Mouse (Mus musculus) fat pad, adult 2 months (tissue): ENCODE measurements at regions not wholly inside any gene's neighbourhood (a gene's known extent, or its start where the extent isn't known, plus 50 kb on each side); places are given as distances from the start of the nearest gene placed in this dataset.

Experiments used
- DNase-seq: peaks from one replicate; pipeline ENCODE4 v3.0.0-alpha.2; 2011; ENCODE audit warnings: low read depth, low spot score; ENCODE audit errors: extremely low read depth

DNA sequence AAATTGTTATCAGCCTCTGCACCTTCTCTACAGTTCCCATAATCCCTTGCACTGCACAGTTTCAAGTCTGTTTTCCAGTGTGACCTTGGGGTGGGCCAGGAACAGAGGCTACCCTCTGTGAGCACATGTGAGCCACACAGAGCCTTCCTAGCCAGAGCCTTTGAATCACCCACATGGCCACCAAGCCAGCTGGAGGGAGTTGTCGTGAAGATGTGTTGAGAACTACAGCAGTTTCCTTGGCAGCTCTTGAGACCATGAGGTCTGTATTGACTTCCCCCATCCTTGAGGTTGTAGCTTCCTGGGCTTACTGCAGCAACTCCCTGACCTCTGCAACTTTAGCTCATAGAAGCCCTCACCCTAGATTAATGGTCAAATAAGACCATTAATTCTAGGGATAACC, 318.1 kb downstream of the Wdr11 start:
- no peak for DNase-seq

DNA sequence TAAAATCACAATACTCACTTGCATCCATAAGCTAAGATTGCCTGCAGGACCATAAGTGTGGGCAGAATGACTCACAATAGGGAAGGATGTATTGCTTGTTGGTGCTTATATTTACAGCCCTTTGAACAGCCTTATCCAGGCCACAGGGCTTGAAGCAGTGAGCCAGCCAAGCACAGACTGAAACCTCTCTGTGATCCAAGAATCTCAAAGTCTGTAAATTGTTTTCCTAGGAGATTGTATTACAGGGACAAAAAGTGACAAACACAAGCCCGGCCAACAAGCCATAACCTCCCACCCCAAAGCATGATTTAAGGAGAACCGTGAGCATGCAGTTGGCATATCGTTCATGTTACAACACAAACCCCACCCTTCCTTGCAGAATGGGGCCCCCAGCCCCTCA, 319.2 kb downstream of the Wdr11 start:
- no peak for DNase-seq

DNA sequence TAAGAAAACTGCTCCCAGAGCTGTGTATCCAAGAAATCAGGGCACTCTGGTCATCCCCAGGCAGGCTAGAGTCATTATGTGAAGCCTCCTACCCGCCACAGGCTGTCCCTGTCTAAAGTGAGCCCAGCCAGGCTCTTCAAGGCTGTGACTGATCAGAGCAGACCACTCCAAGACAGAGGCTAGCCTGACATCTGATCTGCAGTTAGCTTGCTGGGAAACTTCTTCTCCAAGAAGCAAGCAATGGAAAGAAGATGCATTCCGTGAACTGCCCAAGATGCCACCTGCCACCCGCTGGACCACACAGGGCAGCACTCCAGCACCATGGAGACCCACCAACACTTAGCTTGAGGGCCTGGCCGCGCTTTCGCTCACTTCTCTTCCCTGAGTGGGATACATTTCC, 323.2 kb downstream of the Wdr11 start:
- DNase-seq: no peak

DNA sequence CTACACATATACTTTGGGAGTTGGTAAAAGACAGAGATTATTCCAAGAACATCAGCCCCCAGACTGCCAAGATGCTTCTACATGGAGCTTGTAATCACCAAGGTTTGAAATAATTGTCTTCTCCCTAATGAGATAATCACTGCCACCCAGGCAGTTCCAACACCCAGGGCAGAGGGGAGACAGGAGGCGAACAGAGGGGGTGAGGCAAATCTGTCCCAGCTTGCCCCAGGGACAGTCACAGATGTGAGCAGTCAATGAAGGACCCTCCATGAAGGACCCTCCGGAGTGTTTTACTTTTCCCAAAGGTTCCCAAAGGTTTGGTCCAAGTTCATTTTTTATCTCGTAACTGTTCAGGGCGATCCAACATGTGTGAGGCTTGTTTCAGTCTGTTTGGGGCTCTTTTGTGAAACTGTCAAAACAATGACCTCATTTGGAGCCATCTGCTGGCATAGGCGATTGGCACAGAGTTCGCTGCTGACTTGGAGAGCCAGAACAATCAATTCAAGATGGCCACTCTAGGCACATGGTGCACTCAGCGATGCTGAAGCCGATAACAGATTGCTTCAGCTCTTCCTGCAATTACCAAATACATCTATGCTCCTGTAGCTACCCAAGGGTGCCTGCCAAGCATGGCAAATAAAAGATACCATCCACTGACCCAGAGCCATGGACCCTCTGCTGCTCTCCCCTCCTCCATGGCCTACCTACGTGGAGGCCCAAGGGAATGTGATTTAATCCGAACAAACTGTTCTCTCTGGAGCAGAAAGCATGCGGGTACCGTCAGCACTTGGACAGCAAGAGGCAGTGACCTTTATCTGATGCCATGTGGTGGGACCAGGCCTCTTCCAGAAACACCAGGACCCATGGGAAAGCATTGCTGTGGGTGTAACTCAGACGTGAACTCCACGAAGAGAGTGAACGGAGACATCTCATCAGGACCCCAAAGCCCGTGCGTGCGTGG, 326.9 kb downstream of the Wdr11 start:
- DNase-seq: peak; percentile 79

DNA sequence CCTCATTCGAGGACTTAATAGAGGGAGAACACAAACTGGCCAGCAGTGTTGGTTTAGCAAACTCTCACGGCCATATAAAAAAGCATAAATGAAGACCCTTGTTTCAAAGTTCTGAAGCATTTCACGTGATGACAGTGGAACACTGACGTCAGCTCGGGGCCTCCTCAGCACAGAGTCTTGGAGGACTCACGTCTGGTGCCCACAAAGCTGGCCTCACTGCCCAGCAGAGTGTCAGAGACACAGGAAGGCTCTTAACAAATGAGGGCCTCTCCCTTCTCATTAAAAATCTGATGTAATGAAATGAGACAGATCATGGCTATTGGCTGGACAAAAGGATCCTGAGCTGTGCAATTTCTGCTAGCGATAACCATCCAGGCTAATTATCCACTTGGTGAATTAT, 330.6 kb downstream of the Wdr11 start:
- no peak for DNase-seq

DNA sequence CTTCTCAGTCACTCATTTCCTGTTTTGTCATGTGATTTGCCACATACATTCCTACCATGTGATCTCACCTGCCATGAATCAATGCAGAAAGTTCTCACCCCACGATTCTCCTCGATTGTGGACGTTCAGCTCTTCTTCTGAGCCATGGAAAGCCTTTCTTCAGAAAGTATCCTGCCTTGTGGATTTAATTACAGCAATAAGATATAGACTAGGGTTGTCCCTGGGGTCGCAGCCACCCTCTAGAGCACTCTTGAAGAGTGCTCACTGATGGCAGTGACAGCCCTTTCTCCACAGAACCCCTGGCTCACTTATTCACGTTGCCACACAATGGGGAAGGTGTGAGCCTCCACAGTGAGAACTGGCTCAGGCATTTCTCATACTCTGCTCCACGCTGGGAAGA, 345.1 kb downstream of the Wdr11 start:
- DNase-seq: no peak

DNA sequence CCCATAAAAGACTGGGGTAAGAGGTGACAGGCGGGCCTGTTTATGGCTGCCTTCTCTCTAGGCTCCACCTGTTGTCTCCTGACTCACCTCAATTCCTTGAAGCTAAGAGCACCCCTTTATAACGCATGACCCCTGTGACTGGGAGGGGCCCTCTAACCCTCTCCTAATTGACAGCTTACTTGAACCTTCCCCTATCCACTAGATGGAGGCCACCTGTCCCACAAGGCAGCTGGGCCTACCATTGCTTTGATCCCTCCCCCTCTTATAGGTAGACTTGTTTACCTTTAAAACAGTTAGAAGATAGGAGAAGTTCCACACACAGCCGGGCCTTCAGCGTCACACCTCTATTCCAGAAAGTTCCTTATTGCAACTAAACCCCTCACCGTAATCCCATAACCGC, 346.1 kb downstream of the Wdr11 start:
- DNase-seq: no peak

DNA sequence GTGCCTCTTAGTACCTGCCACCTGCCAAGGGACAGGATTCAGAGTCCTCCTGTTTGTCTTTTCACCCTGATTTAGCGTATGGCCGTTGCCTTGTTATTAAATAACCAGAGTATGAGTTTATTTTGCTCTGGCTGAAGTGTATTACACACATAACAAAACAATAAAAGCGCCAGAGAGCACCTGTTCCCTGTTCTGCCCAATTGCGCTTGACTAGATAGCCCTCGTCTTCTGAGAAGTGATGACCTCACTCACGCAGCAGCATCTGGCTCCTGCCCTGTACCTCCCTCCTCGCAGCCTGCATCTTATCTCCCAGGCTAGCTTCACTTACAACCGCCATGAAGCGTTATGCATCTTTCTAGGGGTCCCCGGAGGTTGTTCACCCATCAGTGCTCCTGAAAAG, 346.5 kb downstream of the Wdr11 start:
- DNase-seq: no peak

DNA sequence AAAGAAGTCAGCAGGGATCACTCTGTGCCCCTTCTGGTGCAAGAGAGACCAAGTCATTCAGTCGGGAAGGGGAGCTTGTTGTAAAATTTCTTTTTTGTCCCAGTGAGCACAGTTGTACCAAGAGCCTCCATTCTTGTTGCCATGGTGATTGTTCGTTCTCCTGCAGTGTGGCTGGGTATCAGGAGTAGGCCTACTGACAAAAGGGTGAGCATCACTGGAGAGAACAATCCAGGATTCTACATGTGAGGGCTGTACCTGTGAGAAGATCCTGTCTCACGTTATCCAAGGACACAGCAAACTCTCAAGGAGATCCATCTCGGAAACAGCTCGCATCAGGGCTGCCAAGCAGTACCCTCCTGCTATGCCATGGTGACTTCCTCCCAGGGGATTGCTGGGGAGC, 347.6 kb downstream of the Wdr11 start:
- no peak for DNase-seq

DNA sequence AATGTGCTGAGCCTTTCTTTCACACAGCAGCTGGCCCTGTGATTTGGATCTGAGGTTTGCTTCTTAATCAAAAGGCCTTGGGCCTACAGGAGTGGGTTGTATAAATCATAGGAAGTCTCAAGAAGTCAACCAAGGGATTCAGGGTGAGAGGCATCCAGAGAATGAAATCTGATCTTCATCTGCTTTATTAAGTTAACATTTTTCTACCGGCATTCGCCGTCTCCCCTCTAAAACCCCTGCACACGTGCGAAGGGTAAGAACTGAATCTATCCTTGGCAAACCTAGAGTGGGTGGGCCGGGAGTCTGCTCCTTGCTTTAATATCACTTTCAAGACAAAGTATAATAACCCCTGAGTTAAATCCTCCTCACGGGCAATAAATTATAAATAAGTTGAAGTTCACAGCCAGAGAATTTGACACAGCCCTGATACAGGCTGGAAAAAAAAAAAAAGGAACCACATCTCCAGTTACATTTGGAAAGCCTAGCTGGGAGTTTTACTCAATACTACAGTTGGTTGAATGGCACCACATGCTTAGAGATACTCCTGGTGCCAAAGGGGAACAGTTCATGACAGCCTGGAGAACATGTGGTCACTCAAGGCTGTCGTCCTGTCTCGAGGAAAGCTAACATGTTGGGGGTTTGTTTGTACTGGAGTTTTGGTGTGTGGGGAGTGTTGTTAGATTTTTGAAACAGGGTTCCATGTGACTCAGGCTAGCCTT, 349.8 kb downstream of the Wdr11 start:
- DNase-seq: no peak

DNA sequence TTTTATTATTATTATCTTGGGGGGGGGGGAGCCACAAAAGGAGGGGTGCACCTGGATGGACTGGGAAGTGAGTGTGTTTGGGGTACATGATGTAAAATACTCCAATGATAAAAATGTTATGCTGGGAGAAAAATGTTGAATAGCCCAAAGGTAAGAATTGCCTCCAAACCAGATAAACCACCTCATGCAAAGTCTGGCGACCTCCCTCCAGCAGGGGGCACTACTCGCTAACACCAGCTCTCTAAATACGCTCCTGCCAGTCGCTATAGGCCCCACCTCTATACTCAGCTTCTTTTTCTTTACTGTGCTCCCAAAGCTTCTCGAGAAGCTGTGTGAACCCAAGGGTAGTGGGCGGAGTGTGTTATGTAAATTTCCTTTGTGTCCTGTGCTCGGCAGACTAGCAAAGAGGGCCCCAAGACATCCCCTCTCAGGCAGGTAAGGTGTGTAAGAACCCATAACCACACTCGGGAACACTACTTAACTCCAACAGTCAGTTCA, 357.0 kb downstream of the Wdr11 start:
- no peak for DNase-seq

DNA sequence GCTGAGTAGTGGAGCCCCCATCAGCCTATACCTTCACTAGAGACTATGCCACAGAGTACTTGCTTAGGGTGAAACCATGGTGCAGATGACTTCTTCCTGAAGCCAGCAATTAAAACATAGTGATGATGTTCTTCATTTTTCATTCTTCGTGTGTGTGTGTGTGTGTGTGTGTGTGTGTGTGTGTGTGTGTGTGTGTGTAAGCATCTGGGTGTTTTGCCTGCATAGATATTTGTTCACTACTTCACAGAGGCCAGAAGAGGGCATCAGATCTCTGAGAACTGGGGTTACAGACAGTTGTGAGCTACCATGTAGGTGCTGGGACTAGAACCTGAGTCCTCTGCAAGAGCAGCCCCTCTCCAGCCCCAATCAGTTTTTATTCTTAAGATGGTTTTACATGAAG, 358.8 kb downstream of the Wdr11 start:
- DNase-seq: no peak

DNA sequence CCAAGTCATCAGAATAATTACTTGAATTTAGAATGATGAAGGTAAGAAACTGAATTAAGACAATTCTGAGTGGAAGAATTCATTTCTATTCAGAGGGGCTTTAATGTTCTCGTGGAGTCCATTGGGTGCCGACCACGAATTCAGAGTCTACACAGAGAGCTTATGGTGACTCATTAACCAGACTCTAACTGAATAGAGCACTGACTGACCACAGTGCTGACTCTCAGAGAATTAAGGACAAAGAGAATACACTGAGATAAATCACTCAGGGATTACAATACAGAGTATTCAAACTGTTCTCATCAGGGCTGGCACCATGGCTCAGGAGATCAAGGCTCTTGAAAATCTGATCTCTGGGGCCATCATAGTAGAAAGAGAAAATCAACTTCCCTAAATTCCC, 366.7 kb downstream of the Wdr11 start:
- no peak for DNase-seq

DNA sequence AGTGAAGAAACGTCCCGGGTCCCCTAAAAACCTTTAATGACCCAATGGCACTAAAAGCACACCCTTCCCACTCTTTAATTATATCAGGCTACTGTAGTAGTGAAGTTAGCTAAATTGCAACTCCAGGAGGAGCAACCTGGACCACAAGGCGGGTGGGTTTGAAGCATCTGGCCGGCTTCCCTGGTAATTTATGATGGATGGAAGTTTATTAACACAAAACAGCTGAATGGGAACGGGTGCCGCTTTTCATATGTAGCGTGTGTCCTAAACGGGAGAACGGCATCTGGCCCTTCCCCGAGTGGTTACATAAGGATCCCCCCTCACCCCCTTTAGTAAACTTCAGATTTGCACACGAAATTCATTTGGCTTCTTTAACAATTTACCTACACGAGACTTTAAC, 370.9 kb downstream of the Wdr11 start:
- DNase-seq: no peak

DNA sequence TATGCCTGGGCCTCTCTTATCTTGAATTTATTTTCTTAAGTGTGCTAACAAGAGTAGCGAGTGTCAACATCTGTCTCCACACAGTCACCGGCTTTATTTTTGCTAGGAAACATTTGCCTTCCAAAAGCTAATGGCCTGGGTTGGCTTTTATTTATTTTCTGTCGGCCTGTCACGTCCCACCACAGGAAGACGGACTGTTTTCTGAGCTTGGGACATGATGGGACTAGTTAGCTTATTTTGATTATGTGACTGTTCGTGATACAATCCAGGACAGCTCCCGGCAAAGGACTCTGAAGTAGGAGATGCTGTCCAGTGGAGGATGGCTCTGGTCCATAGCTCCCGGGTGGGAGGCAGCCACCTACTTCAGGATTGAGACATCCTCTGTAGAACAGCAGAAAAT, 372.5 kb downstream of the Wdr11 start:
- DNase-seq: peak; percentile 87

DNA sequence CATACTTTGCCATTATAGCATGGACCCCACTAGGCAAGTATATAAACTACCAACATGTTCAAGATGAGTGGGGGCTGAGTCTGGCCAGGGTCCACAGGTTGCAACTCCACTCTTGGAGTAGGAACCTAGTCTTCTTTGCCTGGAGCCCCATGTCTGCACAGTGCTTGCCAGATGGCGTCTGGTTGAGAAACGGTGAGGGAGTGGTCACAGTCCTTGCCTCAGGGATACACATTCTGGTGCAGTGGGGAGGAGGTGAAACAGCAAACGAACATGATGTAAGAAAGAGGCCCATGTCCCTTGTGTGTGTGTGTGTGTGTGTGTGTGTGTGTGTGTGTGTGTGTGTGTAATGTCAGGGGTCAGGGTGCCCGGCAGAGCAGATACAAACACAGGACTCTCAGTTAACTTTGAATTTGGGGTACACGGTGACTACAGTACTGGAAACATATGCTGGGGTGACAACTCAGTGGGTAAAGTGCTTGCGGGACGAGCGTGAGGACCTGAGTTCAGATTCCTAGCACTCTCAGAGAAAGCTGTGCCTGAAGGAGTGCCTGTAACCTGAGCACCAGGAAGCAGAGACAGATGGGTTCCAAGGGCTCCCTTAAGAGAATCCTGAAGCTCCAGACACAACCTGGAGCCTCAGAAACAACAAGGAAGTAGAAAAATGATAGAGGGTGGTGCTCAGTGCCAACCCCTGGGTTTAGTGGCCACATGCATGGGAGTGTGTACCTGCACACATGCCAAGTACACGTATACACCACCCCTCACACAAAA, 373.8 kb downstream of the Wdr11 start:
- peak; percentile 92 for DNase-seq

DNA sequence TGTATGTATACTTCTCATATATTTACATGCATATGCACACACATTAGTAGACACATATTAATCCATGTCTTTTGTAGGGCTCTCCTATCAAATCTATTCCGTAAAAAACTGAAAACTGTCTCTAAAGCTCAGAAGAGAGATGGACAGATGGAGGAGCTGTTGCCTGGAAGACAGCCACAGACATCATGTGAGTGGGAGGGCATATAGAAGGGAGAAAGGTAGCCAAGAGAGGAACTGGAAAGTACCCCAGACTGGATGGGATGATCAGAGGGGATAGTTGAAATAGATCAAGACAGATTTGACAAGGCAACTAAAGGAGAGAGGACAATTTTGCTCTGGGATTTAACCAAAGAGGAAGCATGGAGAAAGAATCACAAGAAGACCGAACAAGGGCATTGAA, 375.1 kb downstream of the Wdr11 start:
- no peak for DNase-seq

DNA sequence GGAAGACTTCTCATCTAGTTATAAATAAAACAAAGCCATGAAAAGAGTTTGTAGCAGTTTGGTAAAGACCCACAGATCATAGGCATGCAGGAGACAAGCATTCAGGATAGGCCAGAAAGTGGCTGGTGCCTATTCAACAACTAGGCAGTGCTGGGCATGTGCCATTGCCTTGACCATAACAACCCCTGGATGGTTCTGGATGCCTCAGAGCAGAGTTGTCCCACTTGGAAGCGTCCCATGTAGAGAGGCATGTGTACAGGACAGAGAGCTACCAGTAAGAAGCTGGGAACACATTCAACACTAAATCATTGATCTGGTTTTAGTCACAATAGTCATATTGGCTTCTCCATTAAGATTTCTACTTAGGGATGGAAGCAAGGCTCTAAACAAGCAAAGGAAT, 378.5 kb downstream of the Wdr11 start:
- no peak for DNase-seq

DNA sequence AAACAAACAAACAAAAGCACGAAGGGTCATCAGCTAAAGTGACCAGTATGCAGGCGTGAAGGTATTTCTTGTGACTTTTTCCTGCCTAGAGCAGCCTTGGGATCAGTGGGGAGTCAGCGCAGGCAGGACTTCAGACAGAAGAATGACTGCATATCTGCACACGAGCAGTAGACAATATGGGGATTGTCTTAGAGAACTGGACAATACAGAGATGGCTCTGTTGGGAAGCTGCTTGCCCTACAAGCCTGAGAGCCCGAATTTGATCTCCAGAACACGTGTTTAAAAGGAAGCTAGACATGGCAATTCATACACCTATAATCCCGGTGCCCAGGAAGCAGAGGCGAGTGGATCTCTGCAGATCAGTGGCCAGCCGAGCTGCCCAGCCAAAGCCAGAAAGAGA, 382.5 kb downstream of the Wdr11 start:
- no peak for DNase-seq

DNA sequence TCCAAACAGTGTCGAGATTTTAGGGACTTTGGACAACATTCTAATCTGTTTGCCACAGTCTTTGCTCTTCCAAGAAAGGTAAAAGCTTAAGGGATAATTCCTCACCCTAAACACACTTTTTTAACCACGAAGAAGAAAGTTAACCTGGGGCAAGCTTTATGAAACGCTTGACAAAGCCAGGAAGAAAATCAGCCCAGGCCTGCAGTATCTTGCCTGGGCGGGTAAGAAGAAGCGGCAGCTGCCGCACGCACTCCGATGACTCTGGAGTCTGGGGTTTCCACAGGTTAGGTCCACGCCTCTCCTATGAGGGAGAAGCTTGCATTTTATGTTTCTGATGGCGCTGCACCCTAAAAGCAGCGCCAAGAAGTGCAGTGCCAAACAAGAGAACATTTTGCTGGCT, 383.2 kb downstream of the Wdr11 start:
- peak; percentile 88 for DNase-seq

DNA sequence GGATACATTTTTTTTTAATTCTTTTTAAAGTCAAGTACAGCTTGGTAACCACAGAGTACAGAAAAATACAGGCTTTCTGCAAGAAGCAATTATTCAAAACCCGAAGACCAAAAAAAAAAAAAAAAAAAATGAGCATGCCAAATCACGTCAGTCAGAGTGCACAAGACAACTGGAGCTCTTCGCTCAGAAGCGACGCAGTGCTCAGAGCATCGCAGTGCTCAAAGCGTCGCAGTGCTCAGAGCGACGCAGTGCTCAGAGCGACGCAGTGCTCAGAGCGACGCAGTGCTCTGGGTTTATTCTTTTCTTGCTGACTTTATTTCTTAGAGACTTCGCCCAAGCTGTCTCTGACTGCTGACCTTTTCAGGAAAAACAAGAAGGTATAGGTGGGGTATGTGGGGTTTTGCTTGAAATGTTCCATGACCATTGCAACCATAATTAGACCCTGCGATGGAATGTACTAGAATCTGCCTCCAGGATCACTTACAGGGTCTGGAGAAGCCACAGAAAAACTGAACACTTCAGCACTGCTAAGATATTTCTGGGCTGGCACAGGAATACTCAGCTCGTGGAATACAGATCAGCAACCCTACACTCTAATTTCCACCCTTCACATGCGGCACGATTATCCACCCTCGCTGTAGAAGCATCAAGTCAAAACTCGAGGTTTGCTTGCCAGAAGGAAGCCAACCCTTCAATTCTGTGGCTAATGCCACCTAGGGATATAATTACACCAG, 384.3 kb downstream of the Wdr11 start:
- no peak for DNase-seq
